Mouse (Mus musculus): ENCODE results near the gene Ascl2. TPM values are rescaled to one million over a fixed set of nuclear protein-coding genes. Genes with fewer than 3 reads are reported as not detected.

The Ascl2 gene
- total and polyA plus RNA-seq, 2 experiments from 2014 or later, result 0.69 to 2.9 TPM

DNA sequence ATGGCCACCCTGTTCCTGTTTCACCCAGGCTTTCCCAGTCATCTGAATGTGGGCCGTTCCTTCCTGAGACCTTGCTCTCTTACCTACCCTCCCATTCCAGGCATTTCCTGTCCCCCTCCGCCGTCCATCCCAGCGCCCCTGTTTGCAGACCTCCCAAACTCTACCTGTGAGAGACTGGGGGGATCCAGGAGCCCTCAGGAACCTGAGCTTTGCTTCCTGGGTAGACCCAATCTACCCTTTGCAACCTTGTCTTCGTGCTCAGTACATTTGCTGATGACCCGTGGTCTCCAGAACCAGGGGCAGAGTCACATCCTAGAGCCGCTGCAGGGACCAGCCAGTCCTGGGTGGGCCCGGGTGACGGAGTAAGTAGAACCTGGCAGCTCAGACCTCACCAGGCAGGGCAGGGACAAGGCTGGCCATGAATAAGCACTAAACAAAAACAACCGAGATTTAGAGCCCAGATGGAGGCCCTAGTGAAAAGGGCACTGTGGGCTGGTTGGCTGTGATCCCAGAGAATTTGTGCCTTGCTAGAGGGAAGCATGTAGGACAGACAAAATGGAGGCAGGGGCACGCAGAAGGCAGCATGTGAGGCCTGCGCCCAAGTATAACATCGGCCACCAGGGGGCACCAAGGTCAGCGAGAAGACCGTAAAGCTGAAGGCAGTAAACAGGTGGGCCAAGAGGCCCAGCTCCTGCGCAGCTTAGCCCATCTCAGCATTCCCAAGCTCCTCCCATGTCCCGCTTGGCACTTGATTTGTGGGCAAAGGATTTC lies 38.7 kb upstream of the Ascl2 start:
- Histone ChIP-seq H3K9ac (replicated peaks; ENCODE audit: low read length) (no peak overlapping the region), H3K4me2 (ENCODE audit: low read depth, low read length) (no peak overlapping the region), H3K4me1 (ENCODE audit: insufficient read depth, low read length) (peaks cover 16% of the 10 kb centered on the region), H3K36me3 (ENCODE audit: insufficient read depth, low read length) (no peaks in the 10 kb centered on the region), H3K27me3 (ENCODE audit: insufficient read depth, low read length) (no peaks in the 10 kb centered on the region), H3K4me3 (ENCODE audit: low read length) (no peak overlapping the region), H3K9me3 (ENCODE audit: low read length) (no peaks in the 10 kb centered on the region), H3K27ac (peak overlapping the region; percentile 74)
- TF ChIP-seq CTCF (IDR thresholded peaks at IDR 0.05; ENCODE audit: low read depth), result peak; percentile 95
- peak; percentile 94 for DNase-seq (ENCODE audit: low spot score)
- WGBS, result 33% methylated on average over 17 of the region's 17 CpGs
- ATAC-seq, result peak; percentile 90

DNA sequence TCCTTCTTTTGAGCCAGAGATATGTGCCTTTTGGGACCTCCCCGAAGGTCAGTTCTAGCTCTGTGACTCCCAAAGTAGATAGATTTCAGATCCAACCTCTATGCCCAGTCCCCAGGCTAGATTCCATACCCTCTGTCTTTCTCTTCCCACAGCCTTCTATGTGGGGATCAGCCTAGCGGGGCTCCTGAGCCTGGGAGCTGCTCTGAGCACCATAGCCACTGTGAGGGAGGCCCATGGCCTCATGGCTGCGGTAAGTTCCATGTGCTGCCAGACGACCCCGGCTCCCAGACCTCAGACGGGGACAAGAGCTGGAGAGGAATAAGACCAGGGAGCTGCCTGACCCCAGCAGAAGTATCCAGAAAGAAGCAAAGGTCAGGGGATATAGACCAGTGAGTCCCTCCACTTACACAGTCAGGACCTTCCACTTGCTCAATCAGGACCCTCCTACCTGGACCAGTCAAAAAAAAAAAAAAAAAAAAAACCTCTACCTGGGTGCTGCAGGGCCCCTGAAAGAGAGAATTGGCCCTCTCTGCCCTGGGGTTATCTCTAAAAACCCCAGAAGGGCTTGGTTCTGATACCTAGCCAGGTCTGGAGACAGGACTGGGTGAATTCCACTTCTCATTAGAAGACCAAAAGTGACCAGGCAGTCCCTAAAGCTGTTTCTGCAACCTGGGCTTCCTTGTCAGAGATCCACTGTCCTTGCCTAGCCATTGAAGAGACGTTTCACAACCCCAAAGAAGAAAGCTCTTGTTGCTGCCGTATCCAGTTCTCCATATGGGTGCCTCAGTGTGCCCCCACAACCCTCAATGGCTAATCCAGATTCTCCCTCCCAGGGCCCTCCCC lies 37.9 kb upstream of the Ascl2 start:
- Histone ChIP-seq H3K4me2 (ENCODE audit: low read depth, low read length) (no peak overlapping the region), H3K9ac (replicated peaks; ENCODE audit: low read length) (no peak overlapping the region), H3K9me3 (ENCODE audit: low read length) (no peaks in the 10 kb centered on the region), H3K4me1 (ENCODE audit: insufficient read depth, low read length) (peaks cover 10% of the 10 kb centered on the region; the same call in 1 of the 2 replicates), H3K4me3 (ENCODE audit: low read length) (no peak overlapping the region), H3K27me3 (ENCODE audit: insufficient read depth, low read length) (no peaks in the 10 kb centered on the region), H3K27ac (no peak overlapping the region; the same call in 1 of the 2 replicates), H3K36me3 (ENCODE audit: insufficient read depth, low read length) (no peaks in the 10 kb centered on the region)
- DNase-seq (ENCODE audit: low spot score) (no peak), ATAC-seq (no peak)
- 92% methylated on average over 8 of the region's 8 CpGs for WGBS
- TF ChIP-seq CTCF (IDR thresholded peaks at IDR 0.05; ENCODE audit: low read depth), result no peak

DNA sequence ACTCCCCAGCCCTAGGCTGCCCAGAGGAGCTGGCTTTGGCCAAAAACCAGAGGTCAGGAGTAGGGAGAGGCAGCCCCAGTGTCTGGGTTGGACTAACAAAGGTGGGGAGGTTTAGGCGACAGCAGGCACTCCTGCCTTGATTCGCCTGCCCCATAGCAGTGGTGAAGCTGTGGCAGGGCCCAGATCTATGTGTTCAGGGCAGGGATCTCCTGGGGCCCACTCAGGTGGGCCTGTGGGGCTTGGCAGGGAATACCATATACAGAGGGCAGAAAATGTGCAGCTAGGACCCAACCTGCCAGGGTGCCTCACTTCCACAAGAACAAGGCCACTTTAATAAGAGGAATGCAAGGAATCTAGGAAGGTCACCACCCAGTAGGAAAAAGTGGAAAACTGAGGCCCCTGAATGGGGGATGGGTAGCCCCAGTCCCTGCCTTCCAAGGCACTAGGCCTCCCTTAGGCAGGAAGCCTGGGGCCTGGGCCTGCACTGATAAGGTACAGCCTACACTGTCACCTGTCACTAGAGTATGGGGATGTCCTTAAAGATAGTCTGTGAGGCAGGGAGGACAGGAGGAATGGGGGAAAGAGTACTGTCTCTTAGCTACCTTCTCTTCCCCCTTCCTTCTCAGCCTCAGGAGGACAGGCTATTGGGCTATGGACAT lies 37.2 kb upstream of the Ascl2 start:
- DNase-seq (ENCODE audit: low spot score) (no peak), ATAC-seq (no peak)
- Histone ChIP-seq H3K4me1 (ENCODE audit: insufficient read depth, low read length) (peaks cover 10% of the 10 kb centered on the region; the same call in 1 of the 2 replicates), H3K4me3 (ENCODE audit: low read length) (no peak overlapping the region), H3K27me3 (ENCODE audit: insufficient read depth, low read length) (no peaks in the 10 kb centered on the region), H3K9me3 (ENCODE audit: low read length) (no peaks in the 10 kb centered on the region), H3K4me2 (ENCODE audit: low read depth, low read length) (no peak overlapping the region), H3K9ac (replicated peaks; ENCODE audit: low read length) (no peak overlapping the region), H3K36me3 (ENCODE audit: insufficient read depth, low read length) (no peaks in the 10 kb centered on the region), H3K27ac (no peak overlapping the region)
- WGBS, result 91% methylated on average over 2 of the region's 2 CpGs
- TF ChIP-seq CTCF (IDR thresholded peaks at IDR 0.05; ENCODE audit: low read depth), result no peak

DNA sequence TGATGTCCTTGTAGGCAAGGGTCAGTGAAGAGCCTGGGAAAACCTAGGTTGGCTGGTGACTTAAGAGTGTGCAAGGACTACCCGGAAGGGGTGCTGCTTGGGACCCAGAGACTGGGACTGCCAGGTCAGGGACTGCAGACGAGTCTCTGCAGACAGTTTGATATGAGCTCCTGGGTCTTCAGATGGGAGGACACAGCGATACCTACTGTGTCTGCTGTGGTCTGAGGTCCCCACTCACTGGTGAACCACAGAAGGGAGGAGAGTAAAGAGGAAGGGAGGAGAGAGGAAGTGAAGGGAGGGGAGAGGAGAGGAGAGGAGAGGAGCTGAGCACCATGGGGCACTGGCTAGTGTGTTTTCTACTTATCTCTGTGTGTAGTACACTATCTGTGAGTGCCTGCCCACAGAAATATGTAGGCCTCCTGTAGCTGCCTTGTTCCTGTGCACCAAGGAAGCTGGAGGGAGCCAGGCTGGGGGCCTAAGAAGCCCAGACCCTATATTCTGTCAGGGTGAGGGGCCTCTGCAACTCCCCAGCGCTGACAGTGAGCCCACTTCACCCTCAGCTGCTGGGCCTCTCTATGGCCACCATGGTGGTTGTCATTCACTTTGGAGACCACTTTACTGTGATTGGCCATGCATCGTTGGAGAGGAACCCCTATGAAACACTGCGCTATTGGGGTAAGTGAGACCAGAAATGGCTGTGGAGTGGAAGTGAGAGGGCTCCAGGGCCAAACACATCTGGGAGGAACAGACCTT lies 36.5 kb upstream of the Ascl2 start:
- no peak overlapping the region for H3K4me3 ChIP-seq (ENCODE audit: low read length)
- no peak for TF ChIP-seq CTCF (IDR thresholded peaks at IDR 0.05; ENCODE audit: low read depth)
- no peaks in the 10 kb centered on the region for H3K36me3 ChIP-seq (ENCODE audit: insufficient read depth, low read length)
- DNase-seq (ENCODE audit: low spot score) (no peak), ATAC-seq (no peak)
- no peak overlapping the region for H3K4me2 ChIP-seq (ENCODE audit: low read depth, low read length)
- no peak overlapping the region for H3K27ac ChIP-seq
- peaks cover 10% of the 10 kb centered on the region; the same call in 1 of the 2 replicates for H3K4me1 ChIP-seq (ENCODE audit: insufficient read depth, low read length)
- WGBS, result 83% methylated on average over 6 of the region's 6 CpGs
- H3K9me3 ChIP-seq (ENCODE audit: low read length), result no peaks in the 10 kb centered on the region
- H3K27me3 ChIP-seq (ENCODE audit: insufficient read depth, low read length), result no peaks in the 10 kb centered on the region
- no peak overlapping the region for H3K9ac ChIP-seq (replicated peaks; ENCODE audit: low read length)

DNA sequence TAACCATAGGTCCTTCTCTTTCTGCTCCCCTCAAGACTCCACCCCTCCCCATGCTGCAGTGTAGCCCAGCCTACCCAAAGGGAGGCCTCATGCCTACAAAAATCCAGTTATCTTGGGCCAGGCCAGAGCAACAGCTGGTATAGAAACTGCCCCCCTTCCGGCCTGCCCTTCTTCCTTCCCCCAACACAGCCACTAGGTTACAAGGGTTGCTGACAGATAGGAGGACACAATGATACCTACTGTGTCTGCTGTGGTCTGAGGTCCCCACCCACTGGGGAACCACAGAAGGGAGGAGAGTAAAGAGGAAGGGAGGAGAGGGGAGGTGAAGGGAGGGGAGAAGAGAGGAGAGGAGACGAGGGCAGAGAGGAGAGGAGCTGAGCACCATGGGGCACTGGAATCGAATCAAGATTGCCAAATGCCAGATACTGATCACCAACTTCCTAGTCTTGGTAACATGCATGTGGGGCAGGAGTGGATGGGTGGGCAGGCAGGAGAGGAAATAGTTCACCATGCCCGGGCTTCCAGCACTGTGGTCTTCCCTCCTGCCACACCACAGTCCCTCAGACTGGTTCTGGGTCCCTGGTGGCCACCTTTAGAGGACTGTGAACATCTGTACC lies 35.8 kb upstream of the Ascl2 start, which contains the start of gene Tspan32:
Gene Tspan32, plus strand, starts transcription at position 320 of the 617 bp plus-strand sequence.
- Histone ChIP-seq H3K4me3 (ENCODE audit: low read length) (no peak within 1 kb of the TSS), H3K4me2 (ENCODE audit: low read depth, low read length) (no peak within 1 kb of the TSS), H3K27ac (no peak within 1 kb of the TSS), H3K36me3 (ENCODE audit: insufficient read depth, low read length) (no peaks in the 10 kb centered on the region), H3K27me3 (ENCODE audit: insufficient read depth, low read length) (no peaks in the 10 kb centered on the region), H3K9me3 (ENCODE audit: low read length) (no peaks in the 10 kb centered on the region), H3K4me1 (ENCODE audit: insufficient read depth, low read length) (peaks cover 10% of the 10 kb centered on the region; the same call in 1 of the 2 replicates), H3K9ac (replicated peaks; ENCODE audit: low read length) (no peak within 1 kb of the TSS)
- DNase-seq (ENCODE audit: low spot score) (no peak), ATAC-seq (no peak)
- no peak for TF ChIP-seq CTCF (IDR thresholded peaks at IDR 0.05; ENCODE audit: low read depth)
- WGBS, result 73% methylated on average over 4 of the region's 4 CpGs
